ENCODE assay signal across 17 mouse cellular contexts in the genomic region with DNA sequence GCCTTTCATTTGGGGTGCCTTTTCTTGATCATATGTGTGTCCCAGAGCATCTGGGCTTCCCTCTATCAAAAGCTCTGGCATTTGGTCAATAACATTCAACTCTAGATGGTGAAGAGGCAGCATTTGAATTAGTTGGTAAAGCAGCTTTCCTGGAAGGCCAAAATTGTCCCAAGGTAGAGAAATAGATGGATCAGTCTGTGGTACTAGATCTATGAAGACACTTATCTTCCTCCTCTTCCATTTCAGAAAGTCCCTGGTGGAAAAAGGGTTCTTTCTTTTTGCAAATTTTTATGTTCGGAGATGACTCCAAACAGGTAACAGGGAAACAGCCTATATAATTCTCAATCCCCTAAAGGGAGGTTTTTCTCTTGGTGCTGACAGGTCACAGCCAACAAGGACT. TPM values are rescaled to one million over a fixed set of nuclear protein-coding genes. Genes with fewer than 3 reads are reported as not detected.
A peak's percentile ranks its signal among the peaks of the same experiment; 100 is the strongest.
DNase-seq lines count a peak whose midpoint lies in the region; ATAC-seq lines count a peak whose summit lies in the region.
"Had no signal": no experiment of that assay in that cellular context is flagged by ENCODE, and none has a peak within 500 bp of the region (broad histone marks: within the 10 kb centered on the region; RNA-seq: fewer than 3 reads in every experiment).

No protein-coding gene starts in this region.

- DNase-seq in cerebellum, adult 8-10 months, result no peak
- DNase-seq in spleen, adult 12 weeks (ENCODE audit: low spot score), result no peak
- no peak for DNase-seq in gastrocnemius, postnatal 4 days (ENCODE audit: low spot score in 2 of 2)
- DNase-seq: adrenal gland, adult 2 months; cerebellum, adult 11-12 months; gastrocnemius, postnatal 36 days; right cerebral cortex, postnatal 25 days had no signal

- peak overlapping the region; percentile 98 for H3K27ac ChIP-seq in embryonic facial prominence, embryonic 13.5 days
- peak overlapping the region; percentile 87 for H3K27ac ChIP-seq in hindbrain, embryonic 12.5 days
- H3K27ac ChIP-seq in midbrain, embryonic 12.5 days (replicated peaks), result peak overlapping the region; percentile 96
- H3K27ac ChIP-seq in neural tube, embryonic 13.5 days (replicated peaks), result peak overlapping the region; percentile 89
- H3K27ac ChIP-seq: heart, embryonic 15.5 days; kidney, postnatal 0 days; limb, embryonic 15.5 days; lung, embryonic 15.5 days had no signal

- H3K27me3 ChIP-seq in embryonic facial prominence, embryonic 13.5 days, result peaks cover 44% of the 10 kb centered on the region
- peaks cover 79% of the 10 kb centered on the region for H3K27me3 ChIP-seq in hindbrain, embryonic 12.5 days
- peaks cover 82% of the 10 kb centered on the region for H3K27me3 ChIP-seq in midbrain, embryonic 12.5 days
- H3K27me3 ChIP-seq in neural tube, embryonic 13.5 days, result peaks cover 86% of the 10 kb centered on the region

- H3K4me3 ChIP-seq in embryonic facial prominence, embryonic 13.5 days, result peak overlapping the region; percentile 74
- peak overlapping the region; percentile 49 for H3K4me3 ChIP-seq in hindbrain, embryonic 12.5 days
- H3K4me3 ChIP-seq in midbrain, embryonic 12.5 days, result peak overlapping the region; percentile 67
- peak overlapping the region; percentile 46 for H3K4me3 ChIP-seq in neural tube, embryonic 13.5 days
- H3K4me3 ChIP-seq: heart, embryonic 15.5 days; limb, embryonic 15.5 days; lung, embryonic 15.5 days had no signal

- WGBS in embryonic facial prominence, embryonic 13.5 days, result 35% methylated on average over 1 of the region's 1 CpGs
- WGBS in hindbrain, embryonic 12.5 days, result 64% methylated on average over 1 of the region's 1 CpGs
- 36% methylated on average over 1 of the region's 1 CpGs for WGBS in midbrain, embryonic 12.5 days
- 37% methylated on average over 1 of the region's 1 CpGs for WGBS in neural tube, embryonic 13.5 days

- H3K36me3 ChIP-seq in embryonic facial prominence, embryonic 13.5 days, result 0 out of 2 replicates have a peak, but pooled peaks cover 8% of the 10 kb centered on the region
- H3K36me3 ChIP-seq in hindbrain, embryonic 12.5 days, result no peaks in the 10 kb centered on the region
- 0 out of 2 replicates have a peak, but pooled peaks cover 8% of the 10 kb centered on the region for H3K36me3 ChIP-seq in midbrain, embryonic 12.5 days
- H3K36me3 ChIP-seq in neural tube, embryonic 13.5 days, result no peaks in the 10 kb centered on the region
- H3K36me3 ChIP-seq: heart, embryonic 15.5 days; limb, embryonic 15.5 days; lung, embryonic 15.5 days had no signal

- H3K4me2 ChIP-seq in embryonic facial prominence, embryonic 13.5 days, result peak overlapping the region; percentile 84
- H3K4me2 ChIP-seq in hindbrain, embryonic 12.5 days (replicated peaks), result peak overlapping the region; percentile 66
- H3K4me2 ChIP-seq in midbrain, embryonic 12.5 days (replicated peaks), result peak overlapping the region; percentile 72
- H3K4me2 ChIP-seq in neural tube, embryonic 13.5 days, result peak overlapping the region; percentile 74
- H3K4me2 ChIP-seq: heart, embryonic 15.5 days; limb, embryonic 15.5 days; lung, embryonic 15.5 days had no signal

- no peaks in the 10 kb centered on the region for H3K9me3 ChIP-seq in embryonic facial prominence, embryonic 13.5 days
- no peaks in the 10 kb centered on the region for H3K9me3 ChIP-seq in hindbrain, embryonic 12.5 days (replicated peaks)
- H3K9me3 ChIP-seq in midbrain, embryonic 12.5 days, result no peaks in the 10 kb centered on the region
- H3K9me3 ChIP-seq in neural tube, embryonic 13.5 days, result no peaks in the 10 kb centered on the region
- H3K9me3 ChIP-seq: heart, embryonic 15.5 days; limb, embryonic 15.5 days; lung, embryonic 15.5 days had no signal

- no peak for ATAC-seq in embryonic facial prominence, embryonic 13.5 days (ENCODE audit: insufficient number of reproducible peaks, insufficient read depth, low FRiP score, low TSS enrichment, low read depth)
- no peak for ATAC-seq in hindbrain, embryonic 12.5 days (ENCODE audit: low FRiP score)
- ATAC-seq in midbrain, embryonic 12.5 days (ENCODE audit: low FRiP score, low read depth), result no peak
- no peak for ATAC-seq in neural tube, embryonic 13.5 days (ENCODE audit: low read depth)

- H3K4me1 ChIP-seq in embryonic facial prominence, embryonic 13.5 days, result peaks cover 37% of the 10 kb centered on the region
- peaks cover 28% of the 10 kb centered on the region for H3K4me1 ChIP-seq in hindbrain, embryonic 12.5 days
- H3K4me1 ChIP-seq in midbrain, embryonic 12.5 days, result peaks cover 28% of the 10 kb centered on the region
- H3K4me1 ChIP-seq in neural tube, embryonic 13.5 days (replicated peaks), result peaks cover 63% of the 10 kb centered on the region

- peak overlapping the region; percentile 95 for H3K9ac ChIP-seq in embryonic facial prominence, embryonic 13.5 days
- peak overlapping the region; percentile 68 for H3K9ac ChIP-seq in hindbrain, embryonic 12.5 days
- H3K9ac ChIP-seq in midbrain, embryonic 12.5 days (replicated peaks), result peak overlapping the region; percentile 79
- peak overlapping the region; percentile 67 for H3K9ac ChIP-seq in neural tube, embryonic 13.5 days
- H3K9ac ChIP-seq: heart, embryonic 15.5 days; limb, embryonic 15.5 days; lung, embryonic 15.5 days had no signal

RNA-seq across cellular contexts. Expression of gene Pax3, which starts 5.6 kb away (rescaled TPM):
- polyA plus RNA-seq in embryonic facial prominence, embryonic 13.5 days (2015; fragmentation: Nextera tagmentation; extraction: Ambion mirVana), result 79.9 and 82.3 TPM in 2 replicates
- polyA plus RNA-seq in hindbrain, embryonic 12.5 days (2016; fragmentation: Nextera tagmentation; extraction: Ambion mirVana), result 32.7 and 37.5 TPM in 2 replicates
- polyA plus RNA-seq in midbrain, embryonic 12.5 days (2016; fragmentation: Nextera tagmentation; extraction: Ambion mirVana), result 53.6 and 61.9 TPM in 2 replicates
- 12.9 and 17.0 TPM in 2 replicates for polyA plus RNA-seq in neural tube, embryonic 13.5 days (2015; fragmentation: Nextera tagmentation; extraction: Ambion mirVana)
- under 1 TPM in 1 of 2 experiments, not detected in 1; 0.13 TPM for total RNA-seq in gastrocnemius, postnatal 4 days (2021)
- total RNA-seq: adrenal gland, adult 2 months; gastrocnemius, postnatal 36 days; layer of hippocampus, adult 8-10 months had no signal
- polyA plus RNA-seq: adrenal gland, adult 2 months; cortical plate, adult 2 months; kidney, postnatal 0 days had no signal
